Mouse (Mus musculus) embryonic facial prominence, embryonic 11.5 days (tissue): Measurements from ENCODE around the gene Zc3hav1l. TPM values are rescaled to one million over a fixed set of nuclear protein-coding genes. Genes with fewer than 3 reads are reported as not detected.
A peak's percentile ranks its signal among the peaks of the same experiment; 100 is the strongest.

Experiments
- ATAC-seq: fragments of 200-750 bp; cut with Nextera tagmentation; replicated peaks from 2 replicates; pipeline ENCODE4 v1.8.0; 2017; ENCODE audit warnings: low read depth; ENCODE audit not compliant: insufficient number of reproducible peaks, low FRiP score, low TSS enrichment
- DNase-seq: peaks from one replicate; pipeline ENCODE4 v3.0.0-alpha.2; 2015; ENCODE audit warnings: low spot score
- H3K27ac ChIP-seq: fragments of 300-500 bp; sonication (generic); replicated peaks from 2 replicates; pipeline ENCODE4 v1.5.1; 2014; ENCODE audit warnings: mild to moderate bottlenecking, low read depth, low read length, control low read depth
- H3K27me3 ChIP-seq: fragments of 300-500 bp; sonication (generic); 2 replicates; pipeline ENCODE4 v1.6.1; 2014; ENCODE audit warnings: mild to moderate bottlenecking, low read length, moderate library complexity, mixed read lengths; ENCODE audit not compliant: control insufficient read depth, insufficient read depth
- H3K36me3 ChIP-seq: fragments of 300-500 bp; sonication (generic); replicated peaks from 2 replicates; pipeline ENCODE4 v1.6.1; 2014; ENCODE audit warnings: low read depth, mild to moderate bottlenecking, low read length, moderate library complexity, mixed read lengths; ENCODE audit not compliant: control insufficient read depth, insufficient read depth
- H3K4me1 ChIP-seq: fragments of 300-500 bp; sonication (generic); 2 replicates; pipeline ENCODE4 v1.6.1; 2014; ENCODE audit warnings: low read length, mixed read lengths; ENCODE audit not compliant: control insufficient read depth, insufficient read depth
- H3K4me2 ChIP-seq: fragments of 300-500 bp; sonication (generic); 2 replicates; pipeline ENCODE4 v1.6.1; 2014; ENCODE audit warnings: low read depth, mild to moderate bottlenecking, control low read depth, low read length, moderate library complexity
- H3K4me3 ChIP-seq: fragments of 300-500 bp; sonication (generic); 2 replicates; pipeline ENCODE4 v1.5.1; 2014; ENCODE audit warnings: low read depth, low read length, control low read depth
- H3K9ac ChIP-seq: fragments of 300-500 bp; sonication (generic); replicated peaks from 2 replicates; pipeline ENCODE4 v1.6.1; 2014; ENCODE audit warnings: mild to moderate bottlenecking, control low read depth, low read length
- H3K9me3 ChIP-seq: fragments of 300-500 bp; sonication (generic); replicated peaks from 2 replicates; pipeline ENCODE4 v1.6.1; 2016; ENCODE audit warnings: mild to moderate bottlenecking, low read length, inconsistent platforms, mixed read lengths; ENCODE audit not compliant: control insufficient read depth
- WGBS: fragments of 180-500 bp; shearing (Covaris S2); extraction: QIAGEN DNeasy Blood & Tissue Kit; methylation state at CpG from one replicate; pipeline ENCODE4 v1.1.7; 2014; 5-methylcytosine and 5-hydroxymethylcytosine counted together
- polyA plus RNA-seq: library from polyadenylated mRNA; unstranded; fragments of >200 nt; fragmentation: Nextera tagmentation; extraction: Ambion mirVana; gene quantifications from 2 replicates; pipeline ENCODE4 v1.2.1, GENCODE M21; 2014

The Zc3hav1l gene
- polyA plus RNA-seq, 1 experiment from 2014 or later: 16.3 TPM

DNA sequence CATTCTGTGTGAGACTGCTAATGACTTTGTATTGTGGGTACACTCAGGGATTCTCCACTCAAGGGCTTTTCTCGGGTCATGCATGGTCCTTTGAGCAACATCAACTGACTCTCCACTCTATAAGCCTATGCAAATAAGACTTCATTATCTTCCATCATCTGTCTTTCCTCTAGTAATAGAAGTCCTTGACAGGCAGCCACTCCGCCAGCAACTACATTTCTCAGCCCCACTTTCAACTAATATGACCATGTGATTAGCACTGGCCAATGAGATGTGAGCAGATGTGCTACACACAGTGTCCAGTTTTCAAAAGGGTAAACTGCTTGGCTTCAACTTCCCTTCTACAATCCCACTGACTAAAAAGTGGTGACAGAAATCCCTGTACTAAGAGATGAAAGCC lies 40.0 kb upstream of the Zc3hav1l start:
- DNase-seq: no peak
- no peaks in the 10 kb centered on the region for H3K36me3 ChIP-seq
- H3K9me3 ChIP-seq: no peaks in the 10 kb centered on the region
- H3K4me1 ChIP-seq: no peaks in the 10 kb centered on the region
- no peak overlapping the region for H3K9ac ChIP-seq
- 74% methylated on average over 2 of the region's 2 CpGs for WGBS
- H3K27me3 ChIP-seq: no peaks in the 10 kb centered on the region; the same call in 1 of the 2 replicates
- no peak overlapping the region for H3K4me3 ChIP-seq
- no peak overlapping the region for H3K27ac ChIP-seq
- ATAC-seq: no peak
- no peak overlapping the region for H3K4me2 ChIP-seq

- 76% methylated on average over 6 of the region's 6 CpGs for WGBS
- H3K27ac ChIP-seq: no peak overlapping the region
- H3K4me1 ChIP-seq: no peaks in the 10 kb centered on the region
- DNase-seq (no peak), ATAC-seq (no peak)
- H3K27me3 ChIP-seq: no peaks in the 10 kb centered on the region; the same call in 1 of the 2 replicates
- H3K4me2 ChIP-seq: no peak overlapping the region
- H3K9ac ChIP-seq: no peak overlapping the region
- no peak overlapping the region for H3K4me3 ChIP-seq
- no peaks in the 10 kb centered on the region for H3K36me3 ChIP-seq
- H3K9me3 ChIP-seq: no peaks in the 10 kb centered on the region
Observed at GRCm38 (mm10) chr6:38337951-38338350, 38.9 kb upstream of the Zc3hav1l start.

DNA sequence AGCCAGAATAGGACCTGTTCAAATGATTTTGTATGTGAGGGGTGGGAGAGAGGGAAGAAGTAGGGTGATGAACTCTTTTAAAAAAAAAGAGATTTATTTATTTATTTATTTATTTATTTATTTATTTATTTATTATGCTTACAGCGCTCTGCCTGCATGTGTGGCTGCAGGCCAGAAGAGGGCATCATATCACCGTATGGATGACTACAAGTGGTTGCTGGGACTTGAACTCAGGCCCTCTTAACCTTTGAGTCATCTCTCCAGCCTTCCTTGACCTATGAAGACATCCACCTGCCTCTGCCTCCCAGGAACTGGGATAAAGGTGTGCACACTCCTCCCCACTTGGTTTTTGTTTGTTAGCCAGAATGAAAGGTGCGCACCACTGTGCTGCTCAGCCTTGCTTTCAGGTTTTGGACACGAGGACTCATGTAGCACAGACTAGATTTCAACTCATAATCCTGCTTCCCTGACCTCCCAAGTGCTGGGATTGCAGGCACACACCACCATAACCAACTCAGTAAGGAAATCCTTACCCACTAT lies 38.2 kb upstream of the Zc3hav1l start:
- H3K27ac ChIP-seq: no peak overlapping the region
- ATAC-seq: no peak
- 80% methylated on average over 4 of the region's 4 CpGs for WGBS

DNA sequence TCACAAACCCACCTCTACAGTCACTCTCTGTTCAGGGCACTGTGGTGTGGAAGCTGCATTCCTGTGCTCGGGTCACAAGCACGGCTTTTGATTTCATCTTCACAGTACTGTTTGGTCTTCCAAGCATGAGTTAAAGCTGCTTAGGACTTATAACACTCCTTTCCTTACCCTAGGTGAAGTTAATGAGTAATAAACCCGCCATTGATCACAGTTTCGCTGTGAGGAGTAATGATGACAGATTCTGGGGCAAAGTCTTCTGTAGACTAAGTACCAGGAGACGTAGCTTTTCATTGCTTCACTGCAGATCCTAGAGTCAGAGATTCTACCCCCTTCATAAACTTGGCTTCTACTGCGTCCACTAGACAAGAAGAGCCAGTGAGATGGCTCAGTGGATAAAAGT lies 36.2 kb upstream of the Zc3hav1l start:
- H3K27me3 ChIP-seq: no peaks in the 10 kb centered on the region; the same call in 1 of the 2 replicates
- no peak overlapping the region for H3K9ac ChIP-seq
- 88% methylated on average over 6 of the region's 6 CpGs for WGBS
- no peak overlapping the region for H3K4me2 ChIP-seq
- no peaks in the 10 kb centered on the region for H3K4me1 ChIP-seq
- ATAC-seq (no peak), DNase-seq (no peak)
- H3K4me3 ChIP-seq: no peak overlapping the region
- no peaks in the 10 kb centered on the region for H3K9me3 ChIP-seq
- H3K27ac ChIP-seq: no peak overlapping the region
- no peaks in the 10 kb centered on the region for H3K36me3 ChIP-seq

More for the DNA sequence above, 38.2 kb upstream of the Zc3hav1l start:
- no peak overlapping the region for H3K9ac ChIP-seq
- H3K4me1 ChIP-seq: no peaks in the 10 kb centered on the region
- DNase-seq: no peak
- H3K4me3 ChIP-seq: no peak overlapping the region
- no peaks in the 10 kb centered on the region for H3K9me3 ChIP-seq
- H3K27me3 ChIP-seq: no peaks in the 10 kb centered on the region; the same call in 1 of the 2 replicates
- no peak overlapping the region for H3K4me2 ChIP-seq
- no peaks in the 10 kb centered on the region for H3K36me3 ChIP-seq

- no peak overlapping the region for H3K27ac ChIP-seq
- no peaks in the 10 kb centered on the region for H3K36me3 ChIP-seq
- no peaks in the 10 kb centered on the region for H3K27me3 ChIP-seq
- no peaks in the 10 kb centered on the region for H3K4me1 ChIP-seq
- H3K4me3 ChIP-seq: no peak overlapping the region
- no peaks in the 10 kb centered on the region for H3K9me3 ChIP-seq
- ATAC-seq (no peak), DNase-seq (peak; percentile 81)
- WGBS: 19% methylated on average over 4 of the region's 4 CpGs
- no peak overlapping the region for H3K4me2 ChIP-seq
- H3K9ac ChIP-seq: no peak overlapping the region
Observed at GRCm38 (mm10) chr6:38326596-38326995, 27.5 kb upstream of the Zc3hav1l start.

DNA sequence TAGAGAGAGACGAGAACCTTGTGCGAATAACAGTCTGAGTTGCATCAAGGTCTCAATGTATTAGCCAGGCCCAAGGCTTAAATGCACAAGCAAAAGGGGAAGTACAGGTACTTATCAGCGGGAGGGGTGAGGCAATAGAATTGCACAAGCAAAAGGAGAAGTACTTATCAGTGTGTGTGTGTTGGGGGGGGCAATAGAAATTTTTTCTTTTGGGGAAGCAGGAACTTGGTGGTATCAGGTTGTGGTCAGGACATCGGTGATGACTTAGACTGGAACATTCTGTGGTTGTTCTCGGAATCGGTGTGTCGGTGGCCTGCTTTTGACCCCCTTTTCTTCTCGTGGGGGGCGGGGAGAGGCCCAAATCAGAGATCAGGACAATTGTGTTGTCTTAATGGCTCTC lies 21.6 kb upstream of the Zc3hav1l start:
- H3K36me3 ChIP-seq: no peaks in the 10 kb centered on the region
- no peak overlapping the region for H3K9ac ChIP-seq
- no peak overlapping the region for H3K4me2 ChIP-seq
- H3K9me3 ChIP-seq: no peaks in the 10 kb centered on the region
- no peaks in the 10 kb centered on the region for H3K27me3 ChIP-seq
- ATAC-seq: no peak
- no peak for DNase-seq
- H3K4me3 ChIP-seq: no peak overlapping the region
- no peak overlapping the region for H3K27ac ChIP-seq
- no peaks in the 10 kb centered on the region for H3K4me1 ChIP-seq
- WGBS: 92% methylated on average over 9 of the region's 9 CpGs

DNA sequence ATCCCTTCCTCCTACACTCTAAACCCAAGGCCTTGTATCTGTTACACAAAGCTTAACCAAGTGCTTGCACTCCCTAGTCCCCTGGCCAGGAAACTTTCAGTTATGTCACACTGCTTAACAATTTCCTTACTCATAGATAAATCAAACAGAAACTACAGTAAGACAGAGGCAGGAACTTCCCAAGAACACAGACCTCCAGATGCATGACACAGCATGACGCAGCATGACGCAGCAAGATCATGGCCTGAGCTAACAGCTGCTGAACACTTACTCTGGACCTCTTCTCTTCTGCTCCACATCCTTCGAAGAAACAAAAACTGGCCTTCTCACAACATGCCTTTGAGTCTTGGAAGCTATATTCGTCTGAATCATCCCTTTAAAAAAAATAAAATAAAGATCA lies 17.0 kb upstream of the Zc3hav1l start:
- no peak overlapping the region for H3K9ac ChIP-seq
- WGBS: 88% methylated on average over 4 of the region's 4 CpGs
- H3K4me1 ChIP-seq: no peaks in the 10 kb centered on the region
- no peaks in the 10 kb centered on the region for H3K9me3 ChIP-seq
- ATAC-seq (no peak), DNase-seq (no peak)
- no peaks in the 10 kb centered on the region for H3K27me3 ChIP-seq
- no peak overlapping the region for H3K4me3 ChIP-seq
- no peak overlapping the region for H3K4me2 ChIP-seq
- no peak overlapping the region for H3K27ac ChIP-seq
- H3K36me3 ChIP-seq: no peaks in the 10 kb centered on the region

GRCm38 (mm10) chr6:38309741-38310140 lies 10.7 kb upstream of the Zc3hav1l start:
- no peak for ATAC-seq
- no peak overlapping the region for H3K27ac ChIP-seq
- no peak overlapping the region for H3K4me3 ChIP-seq
- H3K36me3 ChIP-seq: no peaks in the 10 kb centered on the region
- H3K4me1 ChIP-seq: no peaks in the 10 kb centered on the region
- H3K9me3 ChIP-seq: no peaks in the 10 kb centered on the region
- no peaks in the 10 kb centered on the region for H3K27me3 ChIP-seq
- H3K9ac ChIP-seq: no peak overlapping the region
- no peak overlapping the region for H3K4me2 ChIP-seq
- no peak for DNase-seq
